Mouse (Mus musculus) midbrain, embryonic 11.5 days (tissue): ENCODE data around the gene Tead2. TPM values are rescaled to one million over a fixed set of nuclear protein-coding genes. Genes with fewer than 3 reads are reported as not detected.

Experiments used
- ATAC-seq: fragments of 200-750 bp; cut with Nextera tagmentation; 2 replicates; pipeline ENCODE4 v1.8.0; 2017; ENCODE audit warnings: moderate TSS enrichment, moderate library complexity; ENCODE audit not compliant: low FRiP score
- DNase-seq: peaks from one replicate; pipeline ENCODE4 v3.0.0; 2015; ENCODE audit warnings: low spot score; ENCODE audit errors: missing footprints
- H3K27ac ChIP-seq: fragments of 300-500 bp; sonication (generic); 2 replicates; pipeline ENCODE4 v1.5.1; 2014; ENCODE audit warnings: low read depth, low read length
- H3K27me3 ChIP-seq: fragments of 300-500 bp; sonication (generic); 2 replicates; pipeline ENCODE4 v1.6.1; 2014; ENCODE audit warnings: mild to moderate bottlenecking, low read length, moderate library complexity, mixed read lengths; ENCODE audit not compliant: control insufficient read depth, insufficient read depth
- H3K36me3 ChIP-seq: fragments of 300-500 bp; sonication (generic); 2 replicates; pipeline ENCODE4 v1.6.1; 2014; ENCODE audit warnings: mild to moderate bottlenecking, low read length, moderate library complexity, mixed read lengths; ENCODE audit not compliant: control insufficient read depth, insufficient read depth
- H3K4me1 ChIP-seq: fragments of 300-500 bp; sonication (generic); 2 replicates; pipeline ENCODE4 v1.6.1; 2014; ENCODE audit warnings: low read length; ENCODE audit not compliant: control insufficient read depth, insufficient read depth
- H3K4me2 ChIP-seq: fragments of 300-500 bp; sonication (generic); 2 replicates; pipeline ENCODE4 v1.6.1; 2014; ENCODE audit warnings: mild to moderate bottlenecking, moderate library complexity
- H3K4me3 ChIP-seq: fragments of 300-500 bp; sonication (generic); 2 replicates; pipeline ENCODE4 v1.5.1; 2014; ENCODE audit warnings: low read depth, low read length
- H3K9ac ChIP-seq: fragments of 300-500 bp; sonication (generic); 2 replicates; pipeline ENCODE4 v1.6.1; 2014; ENCODE audit warnings: low read length
- H3K9me3 ChIP-seq: fragments of 300-500 bp; sonication (generic); 2 replicates; pipeline ENCODE4 v1.6.1; 2016; ENCODE audit warnings: low read length; ENCODE audit not compliant: control insufficient read depth
- WGBS: fragments of 180-500 bp; shearing (Covaris S2); extraction: QIAGEN DNeasy Blood & Tissue Kit; methylation state at CpG from one replicate; pipeline ENCODE4 v1.1.7; 2014; 5-methylcytosine and 5-hydroxymethylcytosine counted together
- polyA plus RNA-seq: library from polyadenylated mRNA; unstranded; fragments of >200 nt; fragmentation: Nextera tagmentation; extraction: Ambion mirVana; gene quantifications from 2 replicates; pipeline ENCODE4 v1.2.1, GENCODE M21; 2014

Tead2 gene
- polyA plus RNA-seq, 1 experiment from 2014 or later: 253 TPM

GRCm38 (mm10) chr7:45229459-45230203 lies 14.1 kb downstream of the Tead2 start:
- DNase-seq: no peak

DNA sequence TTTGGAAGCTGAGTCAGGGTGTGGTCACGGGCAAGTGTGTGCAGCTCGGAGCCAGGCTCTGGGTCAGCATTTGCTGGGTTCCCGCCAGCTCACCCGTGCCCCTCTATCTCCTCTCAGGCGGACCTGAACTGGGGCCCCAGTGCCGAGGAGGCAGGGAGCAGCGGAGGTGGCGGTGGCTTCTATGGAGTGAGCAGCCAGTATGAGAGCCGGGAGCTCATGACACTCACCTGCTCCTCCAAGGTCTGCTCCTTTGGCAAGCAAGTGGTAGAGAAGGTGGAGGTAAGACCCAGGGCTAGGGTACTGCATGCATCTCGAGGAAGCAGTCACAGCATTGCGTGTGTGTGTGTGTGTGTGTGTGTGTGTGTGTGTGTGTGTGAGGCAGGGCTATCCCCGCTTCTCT lies 15.6 kb downstream of the Tead2 start:
- H3K4me3 ChIP-seq: no peak overlapping the region
- DNase-seq: no peak
- no peak overlapping the region for H3K27ac ChIP-seq
- peaks cover 49% of the 10 kb centered on the region for H3K36me3 ChIP-seq
- peaks cover 29% of the 10 kb centered on the region for H3K4me1 ChIP-seq
- no peaks in the 10 kb centered on the region for H3K9me3 ChIP-seq
- no peak overlapping the region for H3K4me2 ChIP-seq
- ATAC-seq: no peak
- WGBS: 91% methylated on average over 12 of the region's 12 CpGs
- H3K27me3 ChIP-seq: peaks cover 3% of the 10 kb centered on the region; the same call in 1 of the 2 replicates
- H3K9ac ChIP-seq: no peak overlapping the region

More at GRCm38 (mm10) chr7:45229459-45230203, 14.1 kb downstream of the Tead2 start:
- H3K4me2 ChIP-seq: no peak overlapping the region
- peaks cover 18% of the 10 kb centered on the region for H3K4me1 ChIP-seq
- no peaks in the 10 kb centered on the region for H3K9me3 ChIP-seq
- H3K4me3 ChIP-seq: no peak overlapping the region
- no peaks in the 10 kb centered on the region for H3K27me3 ChIP-seq
- peaks cover 64% of the 10 kb centered on the region for H3K36me3 ChIP-seq
- WGBS: 88% methylated on average over 7 of the region's 7 CpGs
- ATAC-seq: no peak
- no peak overlapping the region for H3K9ac ChIP-seq
- H3K27ac ChIP-seq: no peak overlapping the region

GRCm38 (mm10) chr7:45231941-45232340 lies 16.4 kb downstream of the Tead2 start:
- no peak for DNase-seq
- Histone ChIP-seq H3K36me3 (peaks cover 43% of the 10 kb centered on the region), H3K4me3 (no peak overlapping the region), H3K9ac (no peak overlapping the region), H3K27me3 (peaks cover 3% of the 10 kb centered on the region), H3K4me2 (no peak overlapping the region), H3K4me1 (peaks cover 29% of the 10 kb centered on the region), H3K27ac (no peak overlapping the region), H3K9me3 (no peaks in the 10 kb centered on the region)
- ATAC-seq: no peak
- WGBS: 93% methylated on average over 11 of the region's 11 CpGs

GRCm38 (mm10) chr7:45232716-45233465 lies 17.3 kb downstream of the Tead2 start:
- Histone ChIP-seq H3K4me2 (no peak overlapping the region), H3K4me1 (peaks cover 29% of the 10 kb centered on the region), H3K36me3 (peaks cover 40% of the 10 kb centered on the region), H3K27ac (no peak overlapping the region), H3K4me3 (no peak overlapping the region), H3K9me3 (no peaks in the 10 kb centered on the region), H3K9ac (no peak overlapping the region), H3K27me3 (peaks cover 5% of the 10 kb centered on the region)
- WGBS: 73% methylated on average over 13 of the region's 13 CpGs
- peak; percentile 89 for DNase-seq
- no peak for ATAC-seq

DNA sequence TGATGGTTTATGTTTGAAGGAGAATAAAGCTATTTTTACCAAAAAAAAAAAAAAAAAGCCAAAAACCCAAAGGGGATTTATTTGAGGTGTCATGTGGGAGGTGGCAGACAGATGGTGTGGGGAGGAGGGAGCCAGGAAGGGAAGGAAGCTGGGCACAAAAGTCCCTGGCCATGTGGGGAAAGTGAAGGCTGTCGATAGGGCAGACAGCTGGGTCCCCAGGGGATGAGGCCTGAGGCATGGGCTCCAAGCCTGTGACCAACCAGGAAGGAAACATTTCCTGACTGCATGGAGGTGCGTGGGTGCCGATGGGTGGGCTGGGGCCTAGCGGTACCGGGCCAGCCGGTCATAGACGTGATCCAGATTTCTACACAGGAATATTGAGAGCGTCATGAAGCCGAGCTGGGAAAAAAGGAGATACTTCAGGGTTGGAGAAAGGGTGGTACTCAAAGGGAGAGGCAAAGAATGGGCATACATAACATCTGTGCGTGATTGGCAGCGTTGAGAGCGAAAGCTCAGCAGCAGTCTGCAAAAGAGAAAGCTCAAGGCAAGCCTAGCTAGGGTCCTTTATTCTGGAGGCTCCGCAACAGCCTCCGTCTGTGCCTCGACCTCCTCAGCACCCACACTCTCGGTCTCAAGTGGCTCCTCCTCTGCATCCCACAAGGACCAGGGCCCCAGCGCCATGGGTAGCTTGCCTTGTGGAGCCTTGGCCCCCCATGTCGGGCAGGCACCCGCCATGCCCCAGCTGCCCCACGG lies 18.2 kb downstream of the Tead2 start:
- peak overlapping the region; percentile 51 for H3K9ac ChIP-seq
- H3K27ac ChIP-seq: 0 out of 2 replicates have a peak overlapping the region, but pooled peaks have one; percentile 7
- no peaks in the 10 kb centered on the region for H3K9me3 ChIP-seq
- H3K4me3 ChIP-seq: no peak overlapping the region
- WGBS: 29% methylated on average over 20 of the region's 20 CpGs
- H3K4me2 ChIP-seq: peak overlapping the region; percentile 5
- H3K4me1 ChIP-seq: peaks cover 29% of the 10 kb centered on the region
- H3K27me3 ChIP-seq: peaks cover 9% of the 10 kb centered on the region
- H3K36me3 ChIP-seq: peaks cover 33% of the 10 kb centered on the region
- DNase-seq (peak; percentile 92), ATAC-seq (peak; percentile 26; the same call in 1 of the 2 replicates)

- Histone ChIP-seq H3K36me3 (peaks cover 27% of the 10 kb centered on the region), H3K4me3 (no peak overlapping the region), H3K4me2 (peak overlapping the region; percentile 25), H3K9me3 (no peaks in the 10 kb centered on the region), H3K27me3 (peaks cover 14% of the 10 kb centered on the region), H3K27ac (peak overlapping the region; percentile 8; the same call in 1 of the 2 replicates), H3K4me1 (peaks cover 29% of the 10 kb centered on the region), H3K9ac (peak overlapping the region; percentile 51)
- WGBS: 7% methylated on average over 29 of the region's 29 CpGs
- DNase-seq: peak; percentile 92
- peak; percentile 23 for ATAC-seq
These were observed 18.8 kb downstream of the Tead2 start for GRCm38 (mm10) chr7:45234333-45234841.

- H3K27me3 ChIP-seq: peaks cover 14% of the 10 kb centered on the region
- DNase-seq (peak; percentile 96), ATAC-seq (peak; percentile 78)
- H3K4me2 ChIP-seq: peak overlapping the region; percentile 25
- peak overlapping the region; percentile 34 for H3K9ac ChIP-seq
- peak overlapping the region; percentile 40; the same call in 1 of the 2 replicates for H3K27ac ChIP-seq
- WGBS: 4% methylated on average over 21 of the region's 21 CpGs
- peaks cover 22% of the 10 kb centered on the region for H3K36me3 ChIP-seq
- peak overlapping the region; percentile 4; the same call in 1 of the 2 replicates for H3K4me3 ChIP-seq
- H3K9me3 ChIP-seq: no peaks in the 10 kb centered on the region
- peaks cover 29% of the 10 kb centered on the region for H3K4me1 ChIP-seq
These were observed 19.5 kb downstream of the Tead2 start for GRCm38 (mm10) chr7:45234922-45235571.

- H3K9ac ChIP-seq: peak overlapping the region; percentile 34
- H3K27me3 ChIP-seq: peaks cover 16% of the 10 kb centered on the region
- H3K4me2 ChIP-seq: peak overlapping the region; percentile 25; the same call in 1 of the 2 replicates
- H3K36me3 ChIP-seq: peaks cover 22% of the 10 kb centered on the region
- ATAC-seq (peak; percentile 40), DNase-seq (peak; percentile 93)
- H3K4me1 ChIP-seq: peaks cover 32% of the 10 kb centered on the region
- no peaks in the 10 kb centered on the region for H3K9me3 ChIP-seq
- H3K27ac ChIP-seq: peak overlapping the region; percentile 40
- WGBS: 27% methylated on average over 17 of the region's 17 CpGs
- peak overlapping the region; percentile 4; the same call in 1 of the 2 replicates for H3K4me3 ChIP-seq
These were observed 20.2 kb downstream of the Tead2 start for GRCm38 (mm10) chr7:45235656-45236180.
